Mouse (Mus musculus) limb, embryonic 11.5 days (tissue): ENCODE measurements around the gene 2010109A12Rik. TPM values are rescaled to one million over a fixed set of nuclear protein-coding genes. Genes with fewer than 3 reads are reported as not detected.

ENCODE experiments used
- ATAC-seq: fragments of 200-750 bp; cut with Nextera tagmentation; 2 replicates; pipeline ENCODE4 v1.8.0; 2017; ENCODE audit warnings: low read depth; ENCODE audit not compliant: insufficient number of reproducible peaks, low FRiP score, low TSS enrichment
- DNase-seq: peaks from one replicate; pipeline ENCODE4 v3.0.0-alpha.2; 2015; ENCODE audit warnings: low spot score
- H3K27ac ChIP-seq: fragments of 300-500 bp; sonication (generic); replicated peaks from 2 replicates; pipeline ENCODE4 v1.5.1; 2014; ENCODE audit warnings: low read depth, mild to moderate bottlenecking, low read length
- H3K27me3 ChIP-seq: fragments of 300-500 bp; sonication (generic); 2 replicates; pipeline ENCODE4 v1.6.1; 2014; ENCODE audit warnings: mild to moderate bottlenecking, low read length, mixed read lengths; ENCODE audit not compliant: control insufficient read depth, insufficient read depth
- H3K36me3 ChIP-seq: fragments of 300-500 bp; sonication (generic); 2 replicates; pipeline ENCODE4 v1.6.1; 2014; ENCODE audit warnings: mild to moderate bottlenecking, low read length, moderate library complexity, mixed read lengths; ENCODE audit not compliant: control insufficient read depth, insufficient read depth
- H3K4me1 ChIP-seq: fragments of 300-500 bp; sonication (generic); 2 replicates; pipeline ENCODE4 v1.6.1; 2014; ENCODE audit warnings: low read length, mixed read lengths; ENCODE audit not compliant: control insufficient read depth, insufficient read depth
- H3K4me2 ChIP-seq: fragments of 300-500 bp; sonication (generic); 2 replicates; pipeline ENCODE4 v1.6.1; 2014; ENCODE audit warnings: low read depth, mild to moderate bottlenecking, moderate library complexity; ENCODE audit not compliant: severe bottlenecking
- H3K4me3 ChIP-seq: fragments of 300-500 bp; sonication (generic); 2 replicates; pipeline ENCODE4 v1.5.1; 2014; ENCODE audit warnings: low read depth, low read length
- H3K9ac ChIP-seq: fragments of 300-500 bp; sonication (generic); 2 replicates; pipeline ENCODE4 v1.6.1; 2014; ENCODE audit warnings: mild to moderate bottlenecking, low read length
- H3K9me3 ChIP-seq: fragments of 300-500 bp; sonication (generic); 2 replicates; pipeline ENCODE4 v1.6.1; 2016; ENCODE audit warnings: low read length; ENCODE audit not compliant: control insufficient read depth
- WGBS: fragments of 180-500 bp; shearing (Covaris S2); extraction: QIAGEN DNeasy Blood & Tissue Kit; methylation state at CpG from one replicate; pipeline ENCODE4 v1.1.7; 2014; 5-methylcytosine and 5-hydroxymethylcytosine counted together
- polyA plus RNA-seq: library from polyadenylated mRNA; unstranded; fragments of >200 nt; fragmentation: Nextera tagmentation; extraction: Ambion mirVana; gene quantifications from 2 replicates; pipeline ENCODE4 v1.2.1, GENCODE M21; 2014

Gene 2010109A12Rik
- polyA plus RNA-seq, 1 experiment from 2014 or later: 2.3 TPM

DNA sequence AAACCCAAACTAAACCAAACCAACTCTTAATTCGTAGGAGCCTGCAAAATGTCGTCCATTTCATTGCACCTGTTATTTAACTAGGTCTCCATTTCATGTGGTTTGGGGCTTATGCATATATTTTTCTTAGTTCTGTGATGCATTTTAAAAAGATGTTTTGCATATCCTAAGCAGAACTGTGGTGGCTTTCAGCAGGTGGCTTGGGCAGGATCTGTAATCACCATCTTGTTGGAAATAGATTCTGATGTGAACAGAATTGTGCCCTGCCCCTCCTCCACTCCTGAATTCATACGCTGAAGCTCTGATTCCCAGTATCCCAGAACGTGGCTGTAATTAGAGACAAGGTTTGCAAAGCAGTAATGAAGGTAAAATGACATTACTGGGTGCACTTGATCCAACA, 27.8 kb downstream of the 2010109A12Rik start:
- no peaks in the 10 kb centered on the region for H3K27me3 ChIP-seq
- no peaks in the 10 kb centered on the region for H3K9me3 ChIP-seq
- no peak overlapping the region for H3K4me3 ChIP-seq
- 75% methylated on average over 4 of the region's 4 CpGs for WGBS
- H3K27ac ChIP-seq: no peak overlapping the region
- H3K36me3 ChIP-seq: no peaks in the 10 kb centered on the region
- no peak overlapping the region for H3K4me2 ChIP-seq
- ATAC-seq: no peak
- H3K9ac ChIP-seq: no peak overlapping the region
- DNase-seq: no peak
- no peaks in the 10 kb centered on the region for H3K4me1 ChIP-seq

DNA sequence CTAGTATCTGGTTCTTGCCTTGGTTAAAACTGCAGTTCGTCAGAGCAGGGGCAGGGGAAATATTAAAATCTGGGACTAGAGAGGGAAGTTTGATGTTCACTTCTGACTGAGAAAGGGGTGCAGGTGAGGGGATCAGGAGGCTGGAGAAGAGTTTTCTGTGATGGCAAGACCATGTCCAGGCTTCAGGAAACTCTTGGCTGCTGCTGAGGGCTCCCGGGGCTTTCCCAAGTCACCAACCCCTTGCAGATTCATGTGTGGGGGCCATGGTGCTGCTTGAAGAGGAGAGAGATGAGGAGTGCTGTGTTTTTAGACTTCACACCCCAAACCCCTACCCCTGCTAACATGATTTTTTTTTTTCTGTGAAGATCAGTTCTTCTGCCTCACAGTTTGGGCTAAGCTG, 28.3 kb downstream of the 2010109A12Rik start:
- Histone ChIP-seq H3K9ac (no peak overlapping the region), H3K4me1 (no peaks in the 10 kb centered on the region), H3K27me3 (no peaks in the 10 kb centered on the region), H3K4me3 (no peak overlapping the region), H3K36me3 (no peaks in the 10 kb centered on the region), H3K9me3 (no peaks in the 10 kb centered on the region), H3K4me2 (no peak overlapping the region), H3K27ac (no peak overlapping the region)
- no peak for ATAC-seq
- 77% methylated on average over 2 of the region's 2 CpGs for WGBS
- no peak for DNase-seq

DNA sequence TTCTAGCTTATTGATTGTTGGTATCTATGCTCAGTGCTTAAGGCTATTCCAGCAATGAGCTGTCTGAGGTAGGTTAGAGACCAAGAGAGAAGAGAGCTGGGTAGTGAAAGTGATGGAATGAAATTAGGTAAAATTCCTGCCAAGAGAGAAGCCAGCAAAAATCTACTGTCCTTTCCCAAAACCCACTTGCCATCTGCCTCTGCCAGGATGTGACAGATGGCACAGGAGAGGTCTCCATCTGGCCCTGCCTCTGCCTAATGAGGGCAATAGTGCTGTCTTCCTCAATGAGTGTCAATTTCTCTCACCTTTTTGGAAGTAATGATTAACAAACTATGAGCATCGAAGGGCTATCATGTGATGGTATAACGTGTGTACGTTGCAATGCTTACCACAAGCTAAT, 29.6 kb downstream of the 2010109A12Rik start:
- Histone ChIP-seq H3K4me1 (no peaks in the 10 kb centered on the region), H3K9ac (no peak overlapping the region), H3K27me3 (no peaks in the 10 kb centered on the region), H3K36me3 (no peaks in the 10 kb centered on the region), H3K4me3 (no peak overlapping the region), H3K9me3 (no peaks in the 10 kb centered on the region), H3K4me2 (no peak overlapping the region), H3K27ac (no peak overlapping the region)
- WGBS: 77% methylated on average over 3 of the region's 3 CpGs
- ATAC-seq (no peak), DNase-seq (no peak)

DNA sequence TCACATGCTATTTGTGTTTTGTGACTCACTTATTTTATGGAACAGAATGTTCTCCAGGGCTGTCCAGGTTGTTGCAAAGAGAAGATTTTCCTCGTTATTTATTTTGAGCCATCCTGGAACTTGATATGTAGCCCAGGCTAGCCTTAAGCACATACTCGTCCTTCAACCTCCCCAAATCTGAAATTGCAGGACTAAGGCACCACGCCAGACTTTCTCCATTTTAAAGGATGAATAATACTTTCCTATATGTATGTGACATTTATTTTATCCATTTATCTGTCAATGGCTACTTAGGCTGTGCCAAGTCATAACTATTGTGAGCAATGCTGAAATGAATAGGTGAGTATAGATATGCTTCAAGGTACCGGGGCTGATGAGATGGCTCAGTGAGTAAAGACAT, 30.2 kb downstream of the 2010109A12Rik start:
- Histone ChIP-seq H3K9me3 (no peaks in the 10 kb centered on the region), H3K4me1 (no peaks in the 10 kb centered on the region), H3K4me2 (no peak overlapping the region), H3K9ac (no peak overlapping the region), H3K4me3 (no peak overlapping the region), H3K36me3 (no peaks in the 10 kb centered on the region), H3K27me3 (no peaks in the 10 kb centered on the region), H3K27ac (no peak overlapping the region)
- ATAC-seq (no peak), DNase-seq (no peak)
- WGBS: 83% methylated on average over 4 of the region's 4 CpGs

DNA sequence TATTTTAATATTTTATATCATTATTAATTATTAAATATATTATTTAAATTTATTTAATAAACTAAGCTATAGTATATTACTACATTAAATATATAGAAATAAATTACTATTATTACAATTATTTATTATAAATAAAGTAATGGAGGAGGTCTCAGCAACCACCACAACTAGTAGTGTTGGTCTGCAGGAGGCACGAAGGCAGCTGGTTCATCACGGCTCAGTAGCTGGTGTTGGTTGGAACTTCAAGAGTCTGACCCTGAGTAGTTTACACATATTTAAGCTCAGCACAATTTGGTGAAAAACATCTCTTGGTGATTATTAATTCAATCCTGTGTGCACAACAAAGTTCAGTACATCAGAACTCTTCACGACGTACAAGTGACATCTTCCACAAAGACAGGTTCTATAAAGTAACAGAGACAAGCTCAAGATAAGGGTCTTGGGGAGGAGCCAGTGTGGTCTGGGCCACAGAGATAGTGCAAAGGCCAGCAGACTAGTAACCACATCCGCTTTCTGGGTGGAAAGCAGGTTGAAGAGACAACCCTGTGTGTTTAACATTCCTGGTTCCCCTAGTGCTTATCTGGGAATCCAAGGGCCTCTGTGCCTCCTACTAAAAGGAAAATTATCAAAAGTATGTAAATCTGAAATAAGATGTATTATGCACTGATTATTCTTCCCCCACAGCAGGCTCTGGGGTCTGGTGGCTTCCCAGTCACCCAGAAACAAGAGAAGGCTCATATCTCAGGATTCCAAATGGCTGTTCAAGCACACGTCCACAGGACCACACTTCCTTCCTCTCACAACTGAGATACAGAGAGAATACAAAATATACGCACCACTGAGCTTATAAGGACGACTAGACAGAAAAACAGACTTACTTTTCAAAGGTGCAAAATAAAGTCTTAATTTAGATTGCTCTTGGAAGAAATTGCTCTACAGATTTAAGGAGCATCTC, 33.5 kb downstream of the 2010109A12Rik start:
- no peak for ATAC-seq
- Histone ChIP-seq H3K4me1 (no peaks in the 10 kb centered on the region), H3K9ac (no peak overlapping the region), H3K27ac (no peak overlapping the region), H3K36me3 (no peaks in the 10 kb centered on the region), H3K9me3 (no peaks in the 10 kb centered on the region), H3K4me3 (no peak overlapping the region), H3K4me2 (no peak overlapping the region), H3K27me3 (no peaks in the 10 kb centered on the region)
- 87% methylated on average over 8 of the region's 8 CpGs for WGBS
- no peak for DNase-seq

DNA sequence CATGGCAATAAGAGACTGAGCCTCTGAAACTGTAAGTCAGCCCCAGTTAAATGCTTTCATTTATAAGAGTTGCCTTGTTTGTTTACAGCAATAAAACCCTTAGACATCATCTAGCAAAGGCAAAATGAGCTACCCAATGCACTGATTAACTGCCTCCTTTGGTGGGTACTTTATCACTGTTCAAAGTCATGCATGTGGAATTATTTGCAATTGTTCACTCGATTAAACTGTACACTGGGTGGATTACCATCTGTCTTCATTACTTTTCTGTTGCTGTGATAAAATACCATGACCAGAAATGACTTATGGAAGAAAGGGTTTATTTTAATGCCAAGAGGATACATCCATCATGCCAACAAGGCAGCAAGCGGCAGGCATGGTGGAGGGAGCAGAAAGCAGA, 39.0 kb downstream of the 2010109A12Rik start:
- ATAC-seq (no peak), DNase-seq (no peak)
- Histone ChIP-seq H3K27me3 (no peaks in the 10 kb centered on the region), H3K4me1 (no peaks in the 10 kb centered on the region), H3K36me3 (no peaks in the 10 kb centered on the region), H3K27ac (no peak overlapping the region), H3K4me2 (no peak overlapping the region), H3K4me3 (no peak overlapping the region), H3K9ac (no peak overlapping the region), H3K9me3 (no peaks in the 10 kb centered on the region)
- WGBS: 92% methylated on average over 2 of the region's 2 CpGs

DNA sequence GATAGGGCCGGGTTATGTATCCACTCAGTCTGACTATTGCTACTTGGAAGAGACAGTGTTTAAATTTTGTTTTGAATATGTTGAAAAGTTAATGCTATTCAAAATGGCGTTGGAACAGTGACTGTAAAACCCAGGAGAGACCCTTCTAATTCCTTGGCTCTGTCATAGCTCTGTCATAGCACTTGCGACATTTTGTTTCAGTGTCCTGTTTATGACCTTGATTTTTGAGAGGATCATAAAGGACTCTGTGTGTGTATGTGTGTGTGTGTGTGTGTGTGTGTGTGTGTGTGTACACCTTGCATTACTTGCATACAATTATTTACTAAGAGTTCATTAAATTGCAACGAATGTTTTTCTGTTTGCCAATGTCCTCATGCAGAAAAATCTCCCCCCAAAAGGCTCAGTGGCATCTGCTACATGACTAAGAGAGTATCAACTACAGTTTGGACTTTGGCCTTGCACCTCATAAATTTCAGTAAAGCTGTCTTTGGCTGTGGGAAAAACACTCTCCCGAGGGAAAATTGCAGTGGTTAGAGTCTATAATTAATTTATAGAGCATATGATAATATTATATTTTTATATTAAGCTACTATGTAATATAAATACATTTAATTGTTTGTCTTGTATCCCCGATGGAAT, 43.7 kb downstream of the 2010109A12Rik start:
- H3K27me3 ChIP-seq: no peaks in the 10 kb centered on the region
- no peaks in the 10 kb centered on the region for H3K36me3 ChIP-seq
- DNase-seq (no peak), ATAC-seq (no peak)
- no peak overlapping the region for H3K27ac ChIP-seq
- H3K4me1 ChIP-seq: no peaks in the 10 kb centered on the region
- WGBS: 72% methylated on average over 6 of the region's 6 CpGs
- H3K4me3 ChIP-seq: no peak overlapping the region
- H3K9ac ChIP-seq: no peak overlapping the region
- no peaks in the 10 kb centered on the region for H3K9me3 ChIP-seq
- H3K4me2 ChIP-seq: no peak overlapping the region

DNA sequence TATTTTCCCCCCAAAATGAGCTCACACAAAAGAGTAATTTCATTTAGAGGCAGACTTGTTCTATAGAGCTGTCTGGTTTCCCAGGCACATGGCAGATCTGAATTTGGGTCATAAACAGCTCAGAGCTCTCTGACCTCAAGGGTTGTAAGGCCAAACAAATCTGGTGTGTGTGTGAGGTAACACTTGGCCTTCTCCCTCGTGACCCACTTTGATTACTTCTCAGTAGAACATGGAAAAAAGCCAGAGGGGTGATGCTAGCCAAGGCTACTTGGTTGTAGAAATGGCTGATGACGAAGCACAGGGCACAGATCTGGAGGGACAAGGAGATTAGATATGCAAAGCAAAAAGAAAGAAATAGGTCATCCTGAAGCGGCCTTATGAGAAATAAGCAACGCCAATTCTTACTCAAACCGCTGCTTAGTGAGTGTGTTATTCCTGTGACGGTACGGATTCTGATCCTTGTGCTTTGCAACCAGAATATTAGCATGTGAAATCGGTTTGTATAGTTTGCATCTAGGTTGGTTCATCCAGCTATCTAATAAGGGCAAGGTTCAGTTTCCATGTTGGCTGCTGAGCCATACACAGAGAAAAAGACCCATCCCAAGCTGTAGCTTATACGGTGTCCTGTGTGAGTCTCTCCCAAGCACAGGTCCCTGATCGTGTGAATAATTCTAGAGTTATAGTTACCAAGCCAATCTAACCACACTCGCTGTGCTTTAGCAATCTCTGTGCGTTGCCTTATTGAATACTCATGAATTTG, 44.9 kb downstream of the 2010109A12Rik start:
- no peak overlapping the region for H3K4me2 ChIP-seq
- H3K9me3 ChIP-seq: no peaks in the 10 kb centered on the region
- no peak overlapping the region for H3K27ac ChIP-seq
- no peak overlapping the region for H3K9ac ChIP-seq
- H3K4me3 ChIP-seq: no peak overlapping the region
- DNase-seq (no peak), ATAC-seq (no peak)
- H3K4me1 ChIP-seq: no peaks in the 10 kb centered on the region
- 81% methylated on average over 12 of the region's 12 CpGs for WGBS
- no peaks in the 10 kb centered on the region for H3K36me3 ChIP-seq
- H3K27me3 ChIP-seq: no peaks in the 10 kb centered on the region
